Mouse (Mus musculus) left cerebral cortex, adult 8-10 months (tissue): ENCODE data around the gene Eif4e. TPM values are rescaled to one million over a fixed set of nuclear protein-coding genes. Genes with fewer than 3 reads are reported as not detected.
"Not testable (repeated sequence)": the region's sequence is repeated elsewhere in the genome, so short reads cannot be mapped to it uniquely, and the experiment has no call there.

Experiments
- DNase-seq, 2 experiments: peaks; one replicate each; pipeline ENCODE4 v3.0.0; 2022; ENCODE audit warnings: low spot score in 2 of 2
- total RNA-seq, 4 experiments: library from RNA; stranded (reverse); gene quantifications; 2 replicates each; pipeline ENCODE4 v1.2.4; 2022

Gene Eif4e
- total RNA-seq, 4 experiments from 2014 or later = 200 to 212 (median 205) TPM

- no peak for DNase-seq
Measured at GRCm38 (mm10) chr3:138515656-138516370, 10.2 kb upstream of the Eif4e start.

DNA sequence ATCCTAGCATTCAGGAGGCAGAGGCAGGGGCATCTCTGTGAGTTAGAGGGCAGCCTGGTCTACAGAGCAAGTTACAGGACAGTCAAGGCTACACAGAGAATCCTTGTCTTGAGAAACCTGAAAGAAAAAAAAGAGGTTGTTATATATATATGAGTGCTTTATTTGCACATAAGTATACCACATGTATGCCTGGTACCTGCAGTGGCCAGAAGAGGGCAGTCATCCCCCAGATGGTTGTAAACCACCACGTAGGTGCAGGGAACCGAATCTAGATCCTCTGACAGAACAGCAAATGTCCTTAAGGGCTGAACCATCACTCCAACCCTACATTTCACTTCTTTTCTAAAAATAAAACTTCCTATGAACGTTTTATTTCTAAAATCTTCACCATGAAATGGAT lies 8.1 kb upstream of the Eif4e start:
- DNase-seq = no peak

DNA sequence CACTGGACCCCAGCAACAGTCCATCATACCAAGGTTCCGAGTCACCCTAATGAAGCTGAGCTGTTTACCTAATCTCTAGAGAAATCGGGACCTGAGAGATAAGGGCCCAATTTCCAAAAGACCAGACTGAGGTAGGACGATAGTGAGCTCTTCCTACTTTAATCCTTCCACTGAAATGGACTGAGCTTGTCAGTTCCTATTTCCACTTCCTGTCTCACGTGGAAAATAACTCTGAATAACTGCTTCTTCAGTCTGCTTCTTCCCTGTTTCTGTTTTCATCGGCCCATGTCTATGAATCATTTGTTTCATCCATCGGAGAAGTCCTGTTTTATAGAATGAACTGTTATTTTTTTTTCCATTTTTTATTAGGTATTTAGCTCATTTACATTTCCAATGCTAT lies 6.8 kb upstream of the Eif4e start:
- DNase-seq = no peak

DNA sequence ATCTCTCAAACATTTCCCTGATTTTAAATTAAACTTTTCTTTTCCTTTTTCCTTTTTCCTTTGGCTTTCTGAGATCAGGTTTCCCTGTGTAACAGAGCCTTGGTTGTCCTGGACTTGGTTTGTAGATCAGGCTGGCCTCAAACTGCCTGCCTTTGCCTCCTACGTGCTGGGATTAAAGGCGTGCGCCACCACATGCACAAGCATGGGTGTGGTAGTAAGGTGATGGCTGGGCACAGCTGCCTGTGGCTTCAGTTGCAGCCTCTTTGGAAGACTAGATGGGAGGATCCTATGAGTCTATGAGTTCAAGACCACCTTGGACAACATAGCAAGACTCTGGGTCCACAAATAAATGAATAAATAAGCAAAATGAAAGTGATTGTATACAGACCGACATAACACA lies 2.0 kb upstream of the Eif4e start:
- DNase-seq = no peak

DNA sequence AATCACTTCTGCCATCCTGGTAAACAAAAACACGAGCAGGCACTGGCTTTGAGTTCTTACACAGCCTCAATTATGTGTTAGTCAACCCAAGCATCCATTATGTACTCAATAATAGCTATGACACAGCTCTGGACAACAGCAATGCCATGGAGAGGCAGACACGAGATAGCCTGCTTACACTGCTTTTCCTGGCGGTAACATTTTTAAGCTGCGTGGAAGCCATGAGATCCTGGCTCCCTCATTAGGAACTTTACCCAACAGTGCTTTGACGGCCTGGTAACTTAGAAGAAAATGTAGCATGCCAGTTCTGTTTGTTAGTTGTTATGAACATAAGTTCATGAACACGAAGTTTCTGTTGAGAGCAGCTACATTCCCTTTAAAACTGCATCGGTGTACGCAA lies 485 bp upstream of the Eif4e start:
- DNase-seq = no peak

DNA sequence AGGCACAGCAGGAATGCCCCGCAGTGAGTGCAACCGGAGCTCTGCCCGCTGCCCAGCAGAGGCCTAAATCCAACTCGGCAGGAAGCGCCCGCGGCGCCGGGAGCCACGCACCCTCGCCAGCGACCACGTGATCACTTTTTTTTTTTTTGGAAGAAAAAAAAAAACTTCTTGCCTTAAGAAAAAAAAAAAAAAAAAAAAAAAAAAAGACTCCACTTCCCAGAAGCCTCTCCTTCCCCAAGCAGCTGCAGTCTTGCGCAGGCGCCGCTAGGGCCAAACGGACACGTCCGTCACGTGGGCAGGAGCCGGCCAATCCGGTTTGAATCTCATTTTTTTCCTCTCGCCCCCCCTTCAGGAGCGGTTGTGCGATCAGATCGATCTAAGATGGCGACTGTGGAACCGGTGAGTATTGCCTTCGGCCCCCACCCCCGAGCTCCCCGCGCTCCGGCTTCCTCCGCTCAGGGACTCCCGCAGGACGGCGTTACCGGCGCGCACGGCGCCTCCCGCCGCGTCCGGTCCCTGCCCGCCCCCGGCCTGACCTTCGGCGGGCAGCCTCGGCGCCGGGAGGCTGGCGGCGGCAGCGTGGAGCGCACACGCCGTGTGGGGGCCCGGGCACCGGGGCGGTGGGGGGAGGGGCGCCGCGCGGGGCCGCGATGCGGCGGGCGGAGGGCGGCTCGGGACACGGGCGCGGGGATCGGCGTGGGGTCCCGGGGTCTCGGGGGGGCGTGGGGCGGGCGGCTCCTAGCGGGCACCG lies 1.1 kb downstream of the Eif4e start:
- DNase-seq = peak; percentile 90 to 98

GRCm38 (mm10) chr3:138527667-138528231 lies 1.8 kb downstream of the Eif4e start:
- peak in 1 of 2 experiments; percentile 47 for DNase-seq

DNA sequence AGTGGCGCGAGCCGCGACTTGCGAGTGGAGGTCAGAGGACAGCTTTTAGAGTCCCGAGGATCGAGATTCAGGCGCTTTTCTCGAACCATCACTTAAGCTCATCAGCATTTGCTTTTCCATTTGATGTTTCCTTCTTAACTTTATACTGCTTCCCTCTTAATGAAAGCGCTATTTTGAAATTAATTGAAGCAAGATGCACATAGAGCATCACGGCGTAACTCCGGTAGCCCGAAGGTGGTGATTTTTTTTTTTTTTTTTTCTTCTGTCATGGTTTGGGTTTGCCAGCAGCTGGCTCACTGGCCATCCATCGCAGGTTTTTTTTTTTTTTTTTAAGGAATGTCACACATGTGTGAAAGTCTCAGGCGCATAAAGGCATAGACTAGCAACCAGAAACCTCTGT lies 2.3 kb downstream of the Eif4e start:
- DNase-seq = no peak

GRCm38 (mm10) chr3:138530578-138531478 lies 4.8 kb downstream of the Eif4e start:
- no peak for DNase-seq

GRCm38 (mm10) chr3:138531479-138532181 lies 5.7 kb downstream of the Eif4e start:
- no peak for DNase-seq

GRCm38 (mm10) chr3:138532764-138533163 lies 6.8 kb downstream of the Eif4e start:
- no peak for DNase-seq

DNA sequence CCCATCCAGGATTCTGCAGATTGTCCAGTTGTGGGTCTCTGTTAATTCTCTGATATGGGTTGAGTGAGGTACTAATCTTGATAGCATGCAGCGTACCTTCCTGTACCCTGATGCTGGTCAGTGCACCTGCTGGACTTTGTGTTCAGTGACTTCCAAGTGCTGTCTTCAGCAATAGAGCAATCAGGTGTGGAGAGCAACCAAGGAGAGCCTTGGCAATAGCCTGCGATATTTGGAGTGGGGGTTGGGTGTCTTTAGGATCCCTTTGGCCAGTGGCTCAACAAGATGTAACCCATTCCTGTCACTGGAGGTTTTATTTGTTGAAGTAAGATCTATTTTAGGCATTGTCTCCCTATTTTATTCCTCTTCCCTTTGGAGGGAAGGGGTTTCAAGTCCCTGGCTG lies 10.1 kb downstream of the Eif4e start:
- DNase-seq = no peak

- DNase-seq = no peak
Measured at GRCm38 (mm10) chr3:138542621-138543020, 16.6 kb downstream of the Eif4e start.

GRCm38 (mm10) chr3:138544117-138544516 lies 18.1 kb downstream of the Eif4e start:
- DNase-seq = no peak

GRCm38 (mm10) chr3:138546678-138547077 lies 20.7 kb downstream of the Eif4e start:
- DNase-seq = peak in 1 of 2 experiments; percentile 38

- DNase-seq = no peak
Measured at GRCm38 (mm10) chr3:138549045-138549444, 23.1 kb downstream of the Eif4e start.

- no peak for DNase-seq
Measured at GRCm38 (mm10) chr3:138550336-138551123, 24.6 kb downstream of the Eif4e start.

- DNase-seq = not testable (repeated sequence)
Measured at GRCm38 (mm10) chr3:138555279-138555678, 29.3 kb downstream of the Eif4e start.

DNA sequence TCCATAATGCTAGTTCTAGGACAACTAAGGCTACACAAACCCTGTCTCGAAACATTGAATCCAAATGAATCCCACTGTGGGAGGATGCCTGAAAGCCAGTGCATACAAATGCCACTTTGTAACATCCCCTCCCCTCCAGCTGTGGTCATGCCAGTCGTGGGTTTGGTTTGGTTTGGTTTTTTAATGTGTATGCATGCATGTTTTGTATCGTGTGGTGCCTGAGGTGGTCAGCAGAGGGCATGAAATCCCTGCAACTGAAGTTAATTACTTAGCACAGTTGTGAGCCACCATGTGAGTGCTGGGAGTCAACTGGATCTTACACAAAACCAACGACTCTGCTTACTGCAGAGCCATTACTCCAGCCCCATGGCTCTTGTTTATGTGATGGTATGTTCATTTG lies 32.5 kb downstream of the Eif4e start:
- DNase-seq = no peak

GRCm38 (mm10) chr3:138560242-138560641 lies 34.3 kb downstream of the Eif4e start:
- no peak for DNase-seq
